Mouse (Mus musculus) limb, embryonic 14.5 days (tissue): ENCODE results near the gene Car12. TPM values are rescaled to one million over a fixed set of nuclear protein-coding genes. Genes with fewer than 3 reads are reported as not detected.

Experiments
- ATAC-seq: fragments of 200-750 bp; cut with Nextera tagmentation; 2 replicates; pipeline ENCODE4 v1.8.0; 2017; ENCODE audit warnings: low read depth, moderate number of reproducible peaks, moderate TSS enrichment; ENCODE audit not compliant: low FRiP score
- DNase-seq: peaks from one replicate; pipeline ENCODE4 v3.0.0-alpha.2; 2015; ENCODE audit warnings: low spot score
- H3K27ac ChIP-seq: fragments of 300-500 bp; sonication (generic); replicated peaks from 2 replicates; pipeline ENCODE4 v1.5.1; 2014; ENCODE audit warnings: low read depth, mild to moderate bottlenecking, low read length, moderate library complexity, mixed read lengths
- H3K27me3 ChIP-seq: fragments of 300-500 bp; sonication (generic); 2 replicates; pipeline ENCODE4 v1.6.1; 2014; ENCODE audit warnings: low read length, mixed read lengths; ENCODE audit not compliant: control insufficient read depth, insufficient read depth
- H3K36me3 ChIP-seq: fragments of 300-500 bp; sonication (generic); 2 replicates; pipeline ENCODE4 v1.6.1; 2014; ENCODE audit warnings: mild to moderate bottlenecking, low read length, moderate library complexity, mixed read lengths; ENCODE audit not compliant: control insufficient read depth, insufficient read depth
- H3K4me1 ChIP-seq: fragments of 300-500 bp; sonication (generic); 2 replicates; pipeline ENCODE4 v1.6.1; 2014; ENCODE audit warnings: antibody characterized with exemption, low read length, mixed read lengths; ENCODE audit not compliant: control insufficient read depth, insufficient read depth
- H3K4me2 ChIP-seq: fragments of 300-500 bp; sonication (generic); replicated peaks from 2 replicates; pipeline ENCODE4 v1.6.1; 2014; ENCODE audit warnings: low read depth, mild to moderate bottlenecking, low read length, moderate library complexity; ENCODE audit not compliant: severe bottlenecking
- H3K4me3 ChIP-seq: fragments of 300-500 bp; sonication (generic); replicated peaks from 2 replicates; pipeline ENCODE4 v1.5.1; 2014; ENCODE audit warnings: low read length
- H3K9ac ChIP-seq: fragments of 300-500 bp; sonication (generic); 2 replicates; pipeline ENCODE4 v1.6.1; 2014; ENCODE audit warnings: mild to moderate bottlenecking, low read depth, low read length, moderate library complexity; ENCODE audit not compliant: severe bottlenecking
- H3K9me3 ChIP-seq: fragments of 300-500 bp; sonication (generic); 2 replicates; pipeline ENCODE4 v1.6.1; 2016; ENCODE audit warnings: low read length; ENCODE audit not compliant: control insufficient read depth
- POLR2A ChIP-seq: fragments of 200-500 bp; IDR thresholded peaks from 2 replicates; pipeline ENCODE4 v1.8.0; 2012; ENCODE audit warnings: inconsistent platforms, mild to moderate bottlenecking, moderate library complexity, borderline replicate concordance; ENCODE audit not compliant: insufficient read depth, insufficient read length; ENCODE audit errors: extremely low read depth
- WGBS: fragments of 180-500 bp; shearing (Covaris S2); extraction: QIAGEN DNeasy Blood & Tissue Kit; methylation state at CpG from one replicate; pipeline ENCODE4 v1.1.7; 2014; 5-methylcytosine and 5-hydroxymethylcytosine counted together
- polyA plus RNA-seq, 2 experiments: library from polyadenylated mRNA; depleted of rRNA in 1 of 2; stranded (reverse) in 1 of 2; unstranded in 1 of 2; fragments of >200 nt; fragmentation: Nextera tagmentation in 1 of 2; extraction: Ambion mirVana in 1 of 2; gene quantifications; 2 replicates each; pipeline versions ENCODE4 v1.2.1 to v1.2.3; 2012 to 2014

Gene Car12
- polyA plus RNA-seq (2012; rRNA removed) (36.5 and 40.0 TPM in 2 replicates), polyA plus RNA-seq (2014; fragmentation: Nextera tagmentation; extraction: Ambion mirVana) (15.8 and 17.8 TPM in 2 replicates)

DNA sequence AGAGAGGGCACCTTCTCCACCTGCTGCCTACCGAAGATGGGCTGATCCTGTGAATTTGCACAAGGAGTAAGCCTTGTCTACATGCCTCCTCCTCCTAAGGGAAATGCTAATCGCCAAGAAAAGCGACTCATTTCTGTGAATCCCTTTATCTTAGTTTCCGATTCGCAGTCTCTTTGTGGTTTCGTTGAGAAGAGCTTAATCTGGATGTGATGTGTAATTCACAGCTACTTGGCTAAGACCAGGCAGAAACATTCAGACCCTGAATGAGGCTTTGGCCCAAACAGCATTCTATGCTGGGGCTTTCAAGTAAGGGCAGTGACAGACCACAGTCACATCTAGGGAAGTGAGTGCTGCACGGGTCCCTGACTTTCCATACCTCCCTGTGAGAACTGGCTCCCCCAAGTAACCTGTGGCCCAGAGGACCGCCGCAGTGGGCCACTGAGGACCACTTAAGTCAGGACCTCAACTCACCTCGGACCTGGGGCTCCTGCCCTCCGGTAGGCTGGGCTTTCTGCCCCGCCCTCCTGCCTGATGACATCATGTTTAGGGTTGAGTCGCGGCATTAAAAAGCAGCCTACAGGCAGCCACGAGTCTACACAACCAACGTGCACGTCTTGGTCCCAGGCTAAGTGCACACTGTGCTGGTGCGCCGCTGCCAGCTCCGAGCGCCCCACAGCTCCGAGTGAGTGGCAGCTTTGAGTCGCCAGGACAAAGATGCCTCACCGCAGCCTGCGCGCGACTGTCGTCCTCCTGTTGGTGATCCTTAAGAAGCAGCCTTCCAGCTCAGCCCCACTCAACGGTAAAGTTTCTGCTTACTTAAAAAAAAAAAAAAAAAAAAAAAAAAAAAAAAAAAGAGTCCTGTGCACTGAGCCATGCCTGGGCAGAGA lies at the start of gene Car12:
Gene Car12, plus strand, starts transcription at position 552 of the 887 bp plus-strand sequence.
- Histone ChIP-seq H3K9ac (peak within 1 kb of the TSS; percentile 53), H3K4me2 (peak within 1 kb of the TSS; percentile 63), H3K4me1 (peaks cover 27% of the 10 kb centered on the region), H3K9me3 (no peaks in the 10 kb centered on the region), H3K27ac (no peak within 1 kb of the TSS), H3K27me3 (no peaks in the 10 kb centered on the region), H3K4me3 (peak within 1 kb of the TSS; percentile 41), H3K36me3 (no peaks in the 10 kb centered on the region)
- DNase-seq (peak; percentile 46), ATAC-seq (peak; percentile 73; the same call in 1 of the 2 replicates)
- 14% methylated on average over 29 of the region's 29 CpGs for WGBS
- TF ChIP-seq POLR2A, result peak; percentile 52; the same call in 1 of the 2 replicates

DNA sequence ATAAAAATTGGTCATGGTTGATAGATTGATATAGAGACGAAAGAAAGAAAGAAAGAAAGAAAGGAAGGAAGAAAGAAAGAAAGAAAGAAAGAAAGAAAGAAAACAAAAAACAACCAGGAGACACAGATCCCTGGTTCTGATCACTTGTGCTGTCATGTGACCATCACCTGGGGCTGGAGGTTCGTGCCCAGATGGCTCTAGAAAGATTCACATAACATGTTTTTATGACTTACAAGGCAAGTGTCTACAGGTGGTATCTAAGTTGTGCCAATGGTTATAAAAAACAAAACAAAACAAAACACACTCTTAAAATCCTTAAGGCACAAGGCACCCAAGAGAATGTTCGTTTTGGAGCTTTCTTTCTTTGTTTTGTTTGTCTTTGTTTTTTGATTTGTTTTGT lies 49.7 kb upstream of the Car12 start:
- TF ChIP-seq POLR2A, result no peak
- peaks cover 24% of the 10 kb centered on the region for H3K4me1 ChIP-seq
- H3K27ac ChIP-seq, result no peak overlapping the region
- H3K4me3 ChIP-seq, result no peak overlapping the region
- no peak overlapping the region for H3K4me2 ChIP-seq
- no peaks in the 10 kb centered on the region for H3K9me3 ChIP-seq
- ATAC-seq, result no peak
- no peaks in the 10 kb centered on the region for H3K36me3 ChIP-seq
- no peaks in the 10 kb centered on the region for H3K27me3 ChIP-seq
- H3K9ac ChIP-seq, result no peak overlapping the region
- no peak for DNase-seq
- 65% methylated on average over 3 of the region's 3 CpGs for WGBS

DNA sequence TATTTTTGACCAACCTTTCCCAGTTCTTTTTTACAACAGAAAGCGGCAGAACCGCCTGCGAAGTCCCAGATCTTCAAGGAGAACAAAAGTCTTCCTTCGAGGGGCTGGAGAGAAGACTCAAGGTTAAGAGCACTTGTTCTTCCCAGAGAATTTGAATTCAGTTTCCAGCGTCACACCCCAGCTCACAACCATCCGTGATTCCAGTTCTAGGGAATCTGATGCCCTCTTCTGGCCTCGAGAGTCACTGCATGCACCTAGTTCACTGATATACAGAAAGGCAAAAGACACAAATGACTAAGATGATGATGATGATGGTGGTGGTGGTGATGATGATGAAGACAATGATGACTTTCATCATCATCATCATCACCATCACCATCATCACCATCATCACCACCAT lies 48.9 kb upstream of the Car12 start:
- H3K9me3 ChIP-seq, result no peaks in the 10 kb centered on the region
- H3K4me1 ChIP-seq, result peaks cover 25% of the 10 kb centered on the region
- DNase-seq (no peak), ATAC-seq (no peak)
- TF ChIP-seq POLR2A, result no peak
- H3K27ac ChIP-seq, result no peak overlapping the region
- H3K9ac ChIP-seq, result no peak overlapping the region
- H3K36me3 ChIP-seq, result no peaks in the 10 kb centered on the region
- no peaks in the 10 kb centered on the region for H3K27me3 ChIP-seq
- WGBS, result 83% methylated on average over 7 of the region's 7 CpGs
- H3K4me2 ChIP-seq, result no peak overlapping the region
- H3K4me3 ChIP-seq, result no peak overlapping the region

DNA sequence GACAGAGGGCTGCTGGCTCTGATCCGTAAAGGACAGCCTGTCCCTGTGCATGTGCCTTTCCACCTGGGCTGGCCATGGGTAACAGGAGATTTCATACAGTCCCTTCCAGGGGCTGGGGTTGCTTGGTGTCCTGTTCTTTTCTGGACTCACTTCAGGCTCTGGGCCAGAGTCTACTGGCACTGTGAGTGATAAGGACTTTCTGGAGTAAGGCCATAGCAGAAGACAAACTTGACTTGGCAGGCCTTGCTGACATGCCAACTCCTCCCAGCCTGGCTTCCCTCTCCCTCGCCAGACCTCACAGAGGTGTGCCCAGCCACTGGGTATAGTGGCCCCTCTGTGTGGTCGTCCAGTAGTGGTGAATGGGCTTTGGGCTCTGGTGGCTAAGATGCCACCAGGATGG lies 47.3 kb upstream of the Car12 start:
- no peak overlapping the region for H3K4me2 ChIP-seq
- ATAC-seq (no peak), DNase-seq (no peak)
- TF ChIP-seq POLR2A, result no peak
- peaks cover 25% of the 10 kb centered on the region for H3K4me1 ChIP-seq
- H3K36me3 ChIP-seq, result no peaks in the 10 kb centered on the region
- no peak overlapping the region for H3K27ac ChIP-seq
- H3K4me3 ChIP-seq, result no peak overlapping the region
- 91% methylated on average over 3 of the region's 3 CpGs for WGBS
- H3K27me3 ChIP-seq, result no peaks in the 10 kb centered on the region
- no peaks in the 10 kb centered on the region for H3K9me3 ChIP-seq
- no peak overlapping the region for H3K9ac ChIP-seq

DNA sequence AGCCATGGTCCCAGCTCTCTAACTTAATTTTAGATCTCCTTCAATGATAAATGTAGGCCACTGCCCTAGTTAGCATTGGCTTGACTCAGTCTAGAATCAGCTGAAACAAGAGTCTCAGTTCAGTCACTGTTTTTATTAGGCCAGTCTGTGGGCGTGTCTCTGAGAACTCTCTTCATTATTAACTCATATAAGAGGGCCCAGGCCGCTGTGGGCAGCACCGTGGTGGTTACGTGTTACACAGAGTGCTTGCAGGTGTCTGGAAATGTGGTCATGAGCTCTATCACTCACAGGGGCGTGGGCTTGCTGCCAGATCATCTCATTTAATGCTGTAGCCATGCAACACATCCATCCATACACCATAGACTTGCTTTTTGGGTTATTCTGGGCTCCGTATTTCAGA lies 46.4 kb upstream of the Car12 start:
- 0 out of 2 replicates have a peak, but pooled peaks have one; percentile 25 for ATAC-seq
- no peak for TF ChIP-seq POLR2A
- Histone ChIP-seq H3K27me3 (no peaks in the 10 kb centered on the region), H3K4me2 (no peak overlapping the region), H3K4me1 (peaks cover 19% of the 10 kb centered on the region), H3K9me3 (no peaks in the 10 kb centered on the region), H3K4me3 (no peak overlapping the region), H3K9ac (no peak overlapping the region), H3K36me3 (no peaks in the 10 kb centered on the region), H3K27ac (no peak overlapping the region)
- DNase-seq, result peak; percentile 42
- 40% methylated on average over 6 of the region's 6 CpGs for WGBS
